Mouse (Mus musculus): ENCODE measurements around the gene Nutm2.

DNA sequence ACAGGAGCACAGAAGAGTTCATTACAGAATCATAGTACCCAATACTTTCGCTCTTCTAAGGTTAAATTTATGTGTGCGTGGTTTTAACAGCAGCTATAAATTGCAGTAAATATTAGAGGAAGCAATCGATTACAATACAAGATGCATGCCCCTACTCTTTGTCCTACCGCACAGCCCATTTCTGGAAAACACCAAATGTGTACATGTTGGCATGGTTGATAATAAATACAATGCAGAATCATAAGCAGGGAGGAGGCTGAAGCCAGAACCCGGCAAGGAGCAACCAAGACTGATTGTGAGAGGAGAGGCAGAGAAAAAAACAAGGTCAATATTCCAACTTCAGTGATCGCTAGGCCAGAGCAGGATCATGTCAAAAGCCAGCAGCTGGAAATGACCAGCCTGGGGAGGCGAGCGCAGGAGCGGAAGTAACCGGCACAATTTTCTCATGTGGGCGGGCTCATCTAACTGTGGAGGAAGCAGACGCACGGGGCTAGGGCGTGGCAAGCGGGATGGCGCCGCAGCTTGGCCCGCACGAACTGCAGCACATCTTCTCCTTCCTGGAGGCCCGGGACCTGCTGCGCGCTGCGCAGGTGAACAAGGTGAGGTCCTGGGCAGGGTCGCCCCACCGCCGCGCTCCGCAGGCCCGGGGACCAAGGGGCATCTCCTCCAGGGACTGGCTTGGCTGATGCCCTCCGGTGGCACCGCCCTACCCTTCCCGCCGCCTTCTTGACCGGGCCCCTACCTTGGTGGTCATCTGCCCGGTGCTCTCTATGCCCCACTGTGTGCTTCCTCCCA is 49.5 kb upstream of the Nutm2 start, which contains the start of gene Fbxw17:
- TF ChIP-seq CTCF (IDR thresholded peaks at IDR 0.05; ENCODE audit: low read depth) (no peak), EP300 (IDR thresholded peaks at IDR 0.05; ENCODE audit: low read depth) (no peak)

Measured in liver, embryonic 14.5 days (tissue).